Mouse (Mus musculus): ENCODE data around the gene Ccdc163. TPM values are rescaled to one million over a fixed set of nuclear protein-coding genes. Genes with fewer than 3 reads are reported as not detected.
A peak's percentile ranks its signal among the peaks of the same experiment; 100 is the strongest.

Ccdc163 gene
- polyA plus RNA-seq, 1 experiment from 2014 or later, result 15.9 TPM

DNA sequence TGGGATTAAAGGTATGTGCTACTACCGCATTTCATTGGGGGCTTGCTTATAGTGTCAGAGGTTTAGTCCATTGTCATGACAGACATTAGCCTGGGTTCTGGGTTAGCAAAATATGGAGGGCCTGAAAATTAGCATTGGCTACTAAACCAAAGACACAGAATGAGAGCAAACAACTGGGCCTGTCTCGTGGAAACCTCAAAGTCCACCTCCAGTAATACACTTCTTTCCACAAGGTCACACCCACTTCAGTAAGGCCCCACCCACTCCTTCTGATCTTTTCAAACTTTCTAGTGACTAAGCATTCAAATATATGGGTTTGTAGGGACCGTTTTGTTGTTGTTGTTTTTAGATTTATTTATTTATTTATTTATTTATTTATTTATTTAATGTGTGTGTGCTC, 21.2 kb downstream of the Ccdc163 start:
- Histone ChIP-seq H3K4me1 (replicated peaks) (peaks cover 7% of the 10 kb centered on the region), H3K4me2 (no peak overlapping the region), H3K27ac (ENCODE audit: poor library complexity, severe bottlenecking) (no peak overlapping the region), H3K27me3 (replicated peaks) (no peaks in the 10 kb centered on the region), H3K4me3 (no peak overlapping the region), H3K9ac (no peak overlapping the region), H3K9me3 (replicated peaks) (no peaks in the 10 kb centered on the region), H3K36me3 (no peaks in the 10 kb centered on the region)
- no peak for ATAC-seq (ENCODE audit: insufficient number of reproducible peaks, low FRiP score)
- WGBS, result 87% methylated on average over 3 of the region's 3 CpGs

DNA sequence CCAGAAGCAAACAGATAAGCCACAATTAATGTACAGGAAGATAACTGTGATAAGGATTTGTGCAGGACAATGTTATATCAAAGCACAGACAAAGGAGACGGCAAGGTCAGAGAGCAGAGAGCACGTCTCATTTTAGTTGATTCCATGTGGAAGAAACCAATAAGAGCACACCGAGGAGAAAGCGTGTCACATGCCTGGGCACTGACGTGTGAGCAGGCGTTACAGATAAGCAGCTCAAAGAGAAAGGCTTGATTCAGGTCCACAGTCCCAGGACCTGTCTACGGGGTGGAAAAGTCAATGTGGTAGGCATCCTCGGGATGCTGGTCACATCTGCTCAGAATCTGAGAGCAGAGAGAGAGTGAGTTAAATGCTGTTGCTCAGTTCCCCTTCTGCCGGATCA, 22.8 kb downstream of the Ccdc163 start:
- no peak overlapping the region for H3K9ac ChIP-seq
- H3K4me2 ChIP-seq, result 0 out of 2 replicates have a peak overlapping the region, but pooled peaks have one; percentile 11
- H3K36me3 ChIP-seq, result no peaks in the 10 kb centered on the region
- no peak for ATAC-seq (ENCODE audit: insufficient number of reproducible peaks, low FRiP score)
- H3K4me1 ChIP-seq (replicated peaks), result peaks cover 7% of the 10 kb centered on the region
- no peaks in the 10 kb centered on the region for H3K27me3 ChIP-seq (replicated peaks)
- no peak overlapping the region for H3K27ac ChIP-seq (ENCODE audit: poor library complexity, severe bottlenecking)
- H3K4me3 ChIP-seq, result no peak overlapping the region
- 39% methylated on average over 9 of the region's 9 CpGs for WGBS
- no peaks in the 10 kb centered on the region for H3K9me3 ChIP-seq (replicated peaks)

DNA sequence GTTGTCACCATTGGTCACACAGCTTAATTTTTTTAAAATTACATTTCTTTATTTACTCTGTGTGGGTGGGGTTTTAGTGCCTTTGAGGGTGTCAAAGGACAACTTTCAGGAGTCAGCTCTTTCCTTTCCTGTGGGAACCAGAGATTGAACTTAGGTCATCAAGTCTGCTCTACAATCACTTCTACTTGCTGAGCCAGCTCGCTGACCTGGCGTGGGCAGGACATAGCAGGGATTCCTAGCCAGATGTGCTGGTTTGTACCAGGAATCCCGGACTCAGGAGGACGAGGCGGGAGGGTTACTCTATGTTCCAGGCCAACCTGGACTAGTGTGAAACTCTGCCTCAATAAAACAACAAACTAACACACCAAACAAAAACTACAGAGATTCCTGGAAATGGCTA, 24.0 kb downstream of the Ccdc163 start:
- no peaks in the 10 kb centered on the region for H3K27me3 ChIP-seq (replicated peaks)
- no peak overlapping the region for H3K4me3 ChIP-seq
- no peaks in the 10 kb centered on the region for H3K9me3 ChIP-seq (replicated peaks)
- no peak overlapping the region for H3K4me2 ChIP-seq
- ATAC-seq (ENCODE audit: insufficient number of reproducible peaks, low FRiP score), result no peak
- WGBS, result 71% methylated on average over 5 of the region's 5 CpGs
- H3K4me1 ChIP-seq (replicated peaks), result peaks cover 7% of the 10 kb centered on the region
- H3K9ac ChIP-seq, result no peak overlapping the region
- no peak overlapping the region for H3K27ac ChIP-seq (ENCODE audit: poor library complexity, severe bottlenecking)
- no peaks in the 10 kb centered on the region for H3K36me3 ChIP-seq

DNA sequence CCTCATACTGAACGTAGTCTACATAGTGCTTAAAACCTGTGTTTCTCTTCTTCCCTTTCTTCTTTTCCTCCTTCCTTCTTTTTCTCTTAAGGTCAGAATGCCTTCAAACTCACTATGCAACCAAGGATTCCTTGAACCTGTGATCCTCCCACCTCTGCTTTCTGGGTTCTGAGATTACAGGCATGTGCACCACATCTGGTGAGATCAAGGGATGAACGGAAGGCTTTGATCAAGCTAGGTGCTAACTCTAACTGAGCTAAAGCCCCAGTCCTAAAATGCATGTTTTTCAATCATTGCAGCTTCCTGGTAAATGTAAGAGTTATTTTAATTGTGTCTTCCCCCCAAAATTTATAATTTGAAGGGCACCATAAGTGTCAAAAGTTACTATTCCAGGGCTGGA, 26.7 kb downstream of the Ccdc163 start:
- H3K9me3 ChIP-seq (replicated peaks), result no peaks in the 10 kb centered on the region
- no peaks in the 10 kb centered on the region for H3K36me3 ChIP-seq
- H3K27ac ChIP-seq (ENCODE audit: poor library complexity, severe bottlenecking), result no peak overlapping the region
- no peaks in the 10 kb centered on the region for H3K27me3 ChIP-seq (replicated peaks)
- H3K9ac ChIP-seq, result no peak overlapping the region
- H3K4me3 ChIP-seq, result no peak overlapping the region
- 67% methylated on average over 2 of the region's 2 CpGs for WGBS
- peaks cover 7% of the 10 kb centered on the region for H3K4me1 ChIP-seq (replicated peaks)
- ATAC-seq (ENCODE audit: insufficient number of reproducible peaks, low FRiP score), result no peak
- H3K4me2 ChIP-seq, result no peak overlapping the region

DNA sequence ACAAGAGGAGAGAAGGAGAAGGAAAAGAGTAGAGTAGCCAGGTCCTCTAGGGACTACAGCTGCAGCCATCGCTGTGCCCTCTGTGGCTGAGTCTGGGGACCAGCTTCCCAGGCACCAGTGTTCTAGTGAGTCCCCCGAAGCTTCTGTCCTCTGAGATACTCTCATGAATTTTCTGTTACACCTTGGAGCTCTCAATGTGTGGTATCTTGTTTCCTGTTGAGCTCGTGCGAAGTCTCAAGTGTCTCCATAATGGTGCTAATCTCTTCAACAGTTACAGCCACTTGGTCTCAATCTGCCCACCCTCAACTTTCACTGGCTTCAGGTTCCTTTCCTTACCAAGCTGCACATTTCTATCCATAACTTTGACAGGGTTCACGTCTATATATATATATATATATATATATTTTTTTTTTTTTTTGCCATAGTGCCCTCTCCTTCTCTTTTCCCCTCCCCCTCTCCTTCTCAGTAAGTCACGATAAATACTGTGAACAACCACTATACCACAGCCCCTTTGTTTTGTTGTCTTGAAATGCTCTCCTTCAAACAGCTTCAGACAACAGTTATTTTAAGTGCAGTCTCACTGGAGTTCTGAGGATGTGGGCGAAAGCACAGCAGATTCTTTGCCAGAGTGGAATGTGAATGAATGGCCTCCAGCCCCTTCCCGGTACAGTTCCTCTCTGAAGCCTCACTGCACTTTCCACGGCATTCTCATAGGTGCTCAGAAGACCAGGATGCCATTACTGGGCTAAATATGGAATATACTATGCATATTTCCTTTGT, 30.9 kb downstream of the Ccdc163 start:
- no peak for ATAC-seq (ENCODE audit: insufficient number of reproducible peaks, low FRiP score)
- Histone ChIP-seq H3K27ac (ENCODE audit: poor library complexity, severe bottlenecking) (no peak overlapping the region), H3K4me1 (replicated peaks) (no peaks in the 10 kb centered on the region), H3K4me2 (no peak overlapping the region), H3K27me3 (replicated peaks) (no peaks in the 10 kb centered on the region), H3K4me3 (no peak overlapping the region), H3K36me3 (no peaks in the 10 kb centered on the region), H3K9me3 (replicated peaks) (no peaks in the 10 kb centered on the region), H3K9ac (no peak overlapping the region)
- WGBS, result 45% methylated on average over 9 of the region's 9 CpGs

- Histone ChIP-seq H3K9ac (no peak overlapping the region), H3K36me3 (no peaks in the 10 kb centered on the region), H3K27ac (ENCODE audit: poor library complexity, severe bottlenecking) (no peak overlapping the region), H3K4me3 (no peak overlapping the region), H3K27me3 (replicated peaks) (no peaks in the 10 kb centered on the region), H3K9me3 (replicated peaks) (no peaks in the 10 kb centered on the region), H3K4me1 (replicated peaks) (no peaks in the 10 kb centered on the region), H3K4me2 (no peak overlapping the region)
- no peak for ATAC-seq (ENCODE audit: insufficient number of reproducible peaks, low FRiP score)
- 80% methylated on average over 2 of the region's 2 CpGs for WGBS
Observed at GRCm38 (mm10) chr4:116749750-116750149, 41.4 kb downstream of the Ccdc163 start.

DNA sequence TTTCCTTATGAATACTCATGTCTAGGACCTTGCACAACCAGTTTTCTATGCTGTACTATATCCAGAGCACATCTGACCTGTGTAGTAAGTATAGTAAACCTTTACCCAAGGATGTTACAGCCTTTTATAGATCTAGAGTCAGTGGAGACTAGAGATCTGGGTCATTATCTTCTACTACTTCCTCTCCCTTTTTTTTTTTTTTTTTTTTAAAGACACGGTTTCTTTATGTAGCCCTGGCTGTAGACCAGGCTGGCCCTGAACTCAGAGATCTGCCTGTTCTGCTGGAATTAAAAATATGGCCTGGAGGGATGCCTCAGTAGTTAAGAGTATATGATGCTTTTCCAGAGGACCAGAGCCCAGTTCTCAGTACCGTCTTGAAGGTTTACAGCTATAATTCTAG, 53.6 kb downstream of the Ccdc163 start:
- Histone ChIP-seq H3K4me2 (no peak overlapping the region), H3K27ac (ENCODE audit: poor library complexity, severe bottlenecking) (no peak overlapping the region), H3K27me3 (replicated peaks) (no peaks in the 10 kb centered on the region), H3K9ac (no peak overlapping the region), H3K4me3 (no peak overlapping the region), H3K36me3 (no peaks in the 10 kb centered on the region), H3K4me1 (replicated peaks) (no peaks in the 10 kb centered on the region), H3K9me3 (replicated peaks) (no peaks in the 10 kb centered on the region)
- WGBS, result 73% methylated on average over 2 of the region's 2 CpGs
- no peak for ATAC-seq (ENCODE audit: insufficient number of reproducible peaks, low FRiP score)

GRCm38 (mm10) chr4:116764001-116764400, 55.7 kb downstream of the Ccdc163 start:
- Histone ChIP-seq H3K36me3 (no peaks in the 10 kb centered on the region), H3K4me1 (replicated peaks) (no peaks in the 10 kb centered on the region), H3K9me3 (replicated peaks) (no peaks in the 10 kb centered on the region), H3K27me3 (replicated peaks) (no peaks in the 10 kb centered on the region), H3K27ac (ENCODE audit: poor library complexity, severe bottlenecking) (no peak overlapping the region), H3K9ac (no peak overlapping the region), H3K4me2 (no peak overlapping the region), H3K4me3 (no peak overlapping the region)
- no peak for ATAC-seq (ENCODE audit: insufficient number of reproducible peaks, low FRiP score)
- 75% methylated on average over 5 of the region's 5 CpGs for WGBS

DNA sequence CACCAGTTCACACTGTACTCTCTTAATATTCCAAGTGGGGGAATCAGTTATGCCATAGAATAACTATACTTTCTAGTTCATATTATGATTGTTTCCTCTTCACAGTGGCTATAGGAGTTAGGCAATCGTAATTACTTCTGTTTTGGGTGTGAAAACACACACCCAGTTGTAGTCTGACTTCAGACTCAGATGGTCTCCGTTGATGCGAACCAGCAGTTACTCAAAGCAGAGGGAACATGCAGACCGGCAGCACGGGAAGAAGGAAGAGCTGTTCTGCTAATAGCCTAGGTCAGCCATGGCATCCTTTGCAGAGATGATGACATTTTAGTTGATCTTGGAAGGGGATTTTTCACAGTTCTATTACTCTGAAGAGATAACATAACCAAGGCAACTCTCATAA, 60.2 kb downstream of the Ccdc163 start:
- 73% methylated on average over 5 of the region's 5 CpGs for WGBS
- H3K4me2 ChIP-seq, result no peak overlapping the region
- H3K36me3 ChIP-seq, result no peaks in the 10 kb centered on the region
- no peaks in the 10 kb centered on the region for H3K4me1 ChIP-seq (replicated peaks)
- H3K27me3 ChIP-seq (replicated peaks), result no peaks in the 10 kb centered on the region
- H3K27ac ChIP-seq (ENCODE audit: poor library complexity, severe bottlenecking), result no peak overlapping the region
- no peak for ATAC-seq (ENCODE audit: insufficient number of reproducible peaks, low FRiP score)
- H3K9me3 ChIP-seq (replicated peaks), result no peaks in the 10 kb centered on the region
- H3K4me3 ChIP-seq, result no peak overlapping the region
- no peak overlapping the region for H3K9ac ChIP-seq

DNA sequence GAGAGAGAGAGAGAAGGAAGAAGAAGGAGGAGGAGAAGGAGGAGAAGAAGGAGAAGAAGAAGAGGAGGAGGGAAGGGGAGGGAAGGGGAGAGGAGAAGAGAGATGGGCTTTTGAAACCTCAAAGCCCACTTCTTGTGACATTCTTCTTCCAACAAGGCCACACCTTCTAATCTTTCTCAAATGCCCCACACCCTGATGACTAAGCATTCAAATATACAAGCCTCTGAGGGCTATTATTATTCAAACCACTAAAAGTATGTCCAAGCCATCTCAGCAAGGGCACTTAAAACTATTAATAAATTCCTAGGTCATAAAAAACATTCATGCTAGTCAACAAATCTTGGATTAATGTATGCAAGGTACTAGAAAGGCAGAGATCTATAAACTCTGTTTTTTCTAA, 60.8 kb downstream of the Ccdc163 start:
- H3K27me3 ChIP-seq (replicated peaks), result no peaks in the 10 kb centered on the region
- no peak for ATAC-seq (ENCODE audit: insufficient number of reproducible peaks, low FRiP score)
- no peaks in the 10 kb centered on the region for H3K9me3 ChIP-seq (replicated peaks)
- H3K36me3 ChIP-seq, result no peaks in the 10 kb centered on the region
- H3K9ac ChIP-seq, result no peak overlapping the region
- H3K4me3 ChIP-seq, result no peak overlapping the region
- H3K4me2 ChIP-seq, result no peak overlapping the region
- no peaks in the 10 kb centered on the region for H3K4me1 ChIP-seq (replicated peaks)
- H3K27ac ChIP-seq (ENCODE audit: poor library complexity, severe bottlenecking), result no peak overlapping the region

- Histone ChIP-seq H3K27me3 (replicated peaks) (no peaks in the 10 kb centered on the region; the same call in 1 of the 2 replicates), H3K4me1 (replicated peaks) (no peaks in the 10 kb centered on the region), H3K4me2 (no peak overlapping the region), H3K36me3 (no peaks in the 10 kb centered on the region), H3K9me3 (replicated peaks) (no peaks in the 10 kb centered on the region), H3K4me3 (no peak overlapping the region), H3K27ac (ENCODE audit: poor library complexity, severe bottlenecking) (no peak overlapping the region), H3K9ac (no peak overlapping the region)
- 85% methylated on average over 5 of the region's 5 CpGs for WGBS
- ATAC-seq (ENCODE audit: insufficient number of reproducible peaks, low FRiP score), result no peak
Observed at GRCm38 (mm10) chr4:116776391-116776790, 68.1 kb downstream of the Ccdc163 start.

DNA sequence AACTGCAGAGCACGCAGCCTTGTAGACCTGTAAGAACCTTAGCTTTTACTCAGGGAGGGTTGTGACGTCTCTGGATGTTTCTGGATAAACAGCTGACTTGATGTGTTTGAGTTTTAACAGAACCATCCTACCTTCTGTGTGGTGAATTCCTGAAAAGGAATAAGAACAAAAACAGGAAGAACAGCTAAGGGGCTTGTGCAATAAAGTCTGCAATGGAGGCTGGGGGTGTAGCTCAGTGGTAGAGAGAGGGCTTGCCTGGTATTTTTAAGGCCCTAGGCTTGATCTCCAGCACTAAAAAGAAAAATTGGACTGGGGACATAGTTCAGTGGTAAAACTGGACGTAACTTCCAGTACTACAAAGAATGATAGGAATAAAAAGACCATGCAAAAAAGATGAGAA, 68.8 kb downstream of the Ccdc163 start:
- no peak for ATAC-seq (ENCODE audit: insufficient number of reproducible peaks, low FRiP score)
- H3K4me3 ChIP-seq, result no peak overlapping the region
- 79% methylated on average over 3 of the region's 3 CpGs for WGBS

More for the DNA sequence above, 68.8 kb downstream of the Ccdc163 start:
- no peak overlapping the region for H3K9ac ChIP-seq
- no peak overlapping the region for H3K4me2 ChIP-seq
- no peaks in the 10 kb centered on the region for H3K9me3 ChIP-seq (replicated peaks)
- H3K27me3 ChIP-seq (replicated peaks), result no peaks in the 10 kb centered on the region; the same call in 1 of the 2 replicates
- H3K36me3 ChIP-seq, result no peaks in the 10 kb centered on the region
- H3K4me1 ChIP-seq (replicated peaks), result no peaks in the 10 kb centered on the region
- no peak overlapping the region for H3K27ac ChIP-seq (ENCODE audit: poor library complexity, severe bottlenecking)

Measured in heart, embryonic 12.5 days (tissue).